Comparison of ENCODE assay signal across 8 mouse cellular contexts in the genomic region with DNA sequence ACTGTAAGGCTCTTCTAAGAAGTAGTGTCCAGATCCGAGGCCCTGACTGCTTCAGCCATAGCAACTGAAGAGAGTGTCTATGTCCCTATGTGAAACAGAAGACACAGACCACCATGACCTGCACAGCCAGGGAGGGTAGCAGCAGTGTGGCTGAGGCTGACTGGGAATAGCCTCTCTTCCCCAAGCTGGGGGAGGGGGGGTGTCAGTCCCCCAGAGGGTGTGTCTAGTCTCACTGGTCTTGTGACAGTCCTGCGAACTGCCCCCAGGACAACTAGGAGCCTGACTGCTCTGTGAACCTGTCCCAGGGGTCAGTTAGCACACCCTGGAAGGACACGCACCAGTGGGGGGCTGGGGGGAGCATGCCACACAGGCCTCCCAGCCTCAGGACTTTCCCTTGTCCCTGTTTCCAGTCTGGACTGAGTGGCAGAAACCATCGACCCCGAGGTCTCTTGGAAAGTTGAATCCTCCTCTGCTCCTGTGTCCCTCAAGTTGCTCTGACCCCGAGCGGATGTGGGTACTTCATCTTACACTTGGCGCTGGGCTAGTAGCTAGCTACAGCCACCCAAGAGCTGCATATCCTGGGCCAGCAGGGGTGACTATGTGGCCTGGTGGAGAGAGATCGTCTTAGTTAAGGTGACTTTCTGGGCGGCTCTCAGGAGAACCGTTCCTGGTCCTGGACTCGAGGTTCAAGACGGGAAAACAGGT. TPM values are rescaled to one million over a fixed set of nuclear protein-coding genes. Genes with fewer than 3 reads are reported as not detected.
DNase-seq lines count a peak whose midpoint lies in the region; ATAC-seq and TF ChIP-seq lines count a peak whose summit lies in the region.

No protein-coding gene starts in this region.

- H3K4me3 ChIP-seq in MEL (ENCODE audit: control insufficient read depth in 1 of 2, insufficient read depth in 1 of 2, low read depth in 2 of 2, low read length in 2 of 2), result peak overlapping the region; percentile 56 to 64
- peak overlapping the region; percentile 60 for H3K4me3 ChIP-seq in heart, adult 2 months
- peak overlapping the region; percentile 68 for H3K4me3 ChIP-seq in thymus, adult 2 months (ENCODE audit: control insufficient read depth, insufficient read depth, low read length)

- ATAC-seq in megakaryocyte, adult 5-6 weeks (ENCODE audit: poor library complexity, severe bottlenecking), result peak; percentile 13

- WGBS in heart, adult 2 months, result 28% methylated on average over 13 of the region's 13 CpGs
- WGBS in thymus, adult 2 months, result 6% methylated on average over 13 of the region's 13 CpGs

- no peak for TF ChIP-seq RAD21 in MEL (IDR thresholded peaks at IDR 0.05; ENCODE audit: low read depth, low read length)

- H3K27me3 ChIP-seq in MEL (ENCODE audit: control insufficient read depth in 1 of 2, insufficient read depth in 2 of 2, low read length in 2 of 2), result no peaks in the 10 kb centered on the region
- no peaks in the 10 kb centered on the region for H3K27me3 ChIP-seq in heart, adult 2 months (ENCODE audit: control insufficient read depth, insufficient read depth, low read length)
- H3K27me3 ChIP-seq in thymus, adult 2 months (ENCODE audit: control insufficient read depth, insufficient read depth, low read length), result no peaks in the 10 kb centered on the region

- peaks cover 0 to 29% of the 10 kb centered on the region in 2 experiments; a peak in 2 of 4 replicates for H3K36me3 ChIP-seq in MEL (ENCODE audit: control insufficient read depth in 1 of 2, insufficient read depth in 2 of 2, low read length in 2 of 2)
- H3K36me3 ChIP-seq in heart, adult 2 months (ENCODE audit: control insufficient read depth, insufficient read depth, low read length), result no peaks in the 10 kb centered on the region
- H3K36me3 ChIP-seq in thymus, adult 2 months (ENCODE audit: control insufficient read depth, insufficient read depth, low read length), result no peaks in the 10 kb centered on the region

- no peak for TF ChIP-seq POLR2A in MEL (IDR thresholded peaks at IDR 0.05; ENCODE audit: control insufficient read depth in 1 of 2, insufficient read depth in 1 of 2, low read depth in 1 of 2, low read length in 2 of 2, poor library complexity in 1 of 2)
- peak; percentile 92 for TF ChIP-seq POLR2A in heart, adult 2 months (IDR thresholded peaks at IDR 0.05; ENCODE audit: insufficient read depth, low read depth, low read length)
- no peak for TF ChIP-seq POLR2A in thymus, adult 2 months (IDR thresholded peaks at IDR 0.05; ENCODE audit: control insufficient read depth, extremely low read depth, insufficient read depth, low read length, poor library complexity)

- peaks cover 6% of the 10 kb centered on the region; the same call in 1 of the 2 replicates for H3K79me2 ChIP-seq in MEL (ENCODE audit: control insufficient read depth, insufficient read depth, low read length, poor library complexity)
- no peaks in the 10 kb centered on the region for H3K79me2 ChIP-seq in heart, adult 2 months (replicated peaks; ENCODE audit: control insufficient read depth, insufficient read depth, low read length)

- DNase-seq in A20 (ENCODE audit: low read depth, low spot score) (peak; percentile 51), MEL (ENCODE audit: low read depth, low spot score) (peak; percentile 79)
- peak; percentile 70 to 78 for DNase-seq in heart, adult 2 months
- DNase-seq in kidney, adult 11 months, result peak; percentile 66
- DNase-seq in thymus, adult 2 months, result peak; percentile 51
- no peak for DNase-seq in cerebellum, adult 9-10 months
- no peak for DNase-seq in testis, postnatal 14 days (ENCODE audit: low spot score)

- no peaks in the 10 kb centered on the region for H3K9me3 ChIP-seq in MEL (replicated peaks; ENCODE audit: insufficient read depth, low read length)

- peaks cover 22 to 43% of the 10 kb centered on the region in 2 experiments for H3K4me1 ChIP-seq in MEL (ENCODE audit: control insufficient read depth in 1 of 2, insufficient read depth in 2 of 2, low read length in 2 of 2)
- H3K4me1 ChIP-seq in heart, adult 2 months (ENCODE audit: control insufficient read depth, insufficient read depth, low read length), result peaks cover 14% of the 10 kb centered on the region
- peaks cover 43% of the 10 kb centered on the region for H3K4me1 ChIP-seq in thymus, adult 2 months (replicated peaks; ENCODE audit: control insufficient read depth, insufficient read depth, low read length)

- peak overlapping the region; percentile 61 for H3K27ac ChIP-seq in MEL (ENCODE audit: control insufficient read depth, low read depth, low read length)
- H3K27ac ChIP-seq in heart, adult 2 months, result peak overlapping the region; percentile 97
- peak overlapping the region; percentile 71 for H3K27ac ChIP-seq in thymus, adult 2 months (ENCODE audit: control insufficient read depth, insufficient read depth, low read length)

- no peak for TF ChIP-seq EP300 in MEL (IDR thresholded peaks at IDR 0.05; ENCODE audit: low read depth in 1 of 2, low read length in 2 of 2)
- peak; percentile 70 for TF ChIP-seq EP300 in heart, adult 2 months (IDR thresholded peaks at IDR 0.05; ENCODE audit: insufficient read depth, low read depth, low read length)

- TF ChIP-seq CTCF in MEL (IDR thresholded peaks at IDR 0.05 in 2 of 3, conservative IDR thresholded peaks at IDR 0.05 in 1 of 3; ENCODE audit: control insufficient read depth in 1 of 3, insufficient read depth in 1 of 3, low read depth in 2 of 3, low read length in 3 of 3, poor library complexity in 1 of 3, severe bottlenecking in 1 of 3), result no peak
- no peak for TF ChIP-seq CTCF in heart, adult 2 months (IDR thresholded peaks at IDR 0.05)
- 0 out of 2 replicates have a peak, but pooled peaks have one; percentile 17 for TF ChIP-seq CTCF in thymus, adult 2 months (IDR thresholded peaks at IDR 0.05; ENCODE audit: borderline replicate concordance, control insufficient read depth, extremely low read depth, insufficient read depth, low read length, poor library complexity)

- peak overlapping the region; percentile 73 for H3K9ac ChIP-seq in MEL (ENCODE audit: control insufficient read depth, low read depth, low read length, poor library complexity, severe bottlenecking)
- peak overlapping the region; percentile 80 for H3K9ac ChIP-seq in heart, adult 2 months (ENCODE audit: low read depth, low read length)

- intact Hi-C loops in heart, adult 2 months (cut with DNase I), result loop anchor here (5.0 kb wide), 1 partner anchor 127 kb away; no protein-coding TSS in a partner anchor

TF ChIP-seq in MEL, 35 proteins besides CTCF, POLR2A, EP300 and RAD21:
- TF ChIP-seq ZNF384 (IDR thresholded peaks at IDR 0.05; ENCODE audit: low read depth, low read length) (no peak), POLR2AphosphoS2 (IDR thresholded peaks at IDR 0.05; ENCODE audit: low read length) (no peak), GATA1 (IDR thresholded peaks at IDR 0.05; ENCODE audit: low read depth, low read length) (peak; percentile 76; the same call in 1 of the 2 replicates), MAFK (IDR thresholded peaks at IDR 0.05; ENCODE audit: borderline replicate concordance, low read depth, low read length) (no peak), BHLHE40 (IDR thresholded peaks at IDR 0.05; ENCODE audit: borderline replicate concordance, low read depth, low read length) (no peak), TBP (IDR thresholded peaks at IDR 0.05; ENCODE audit: low read depth, low read length) (no peak)
TF ChIP-seq in MEL: peak in this region for 1.

RNA-seq across cellular contexts. Expression of a gene that starts 0.7 kb away (rescaled TPM):
- 36.0 and 58.2 TPM in 2 replicates for total RNA-seq in MEL (2012; rRNA removed)
- polyA plus RNA-seq in MEL (2012; ENCODE audit: insufficient read depth in 1 of 2, insufficient read length in 2 of 2, low read depth in 1 of 2, low replicate concordance in 2 of 2, missing spikeins in 1 of 2), result 10 to 100 TPM in 1 of 2 experiments, not detected in 1; 63.9 TPM
- 100 to 1,000 TPM; 150 to 173 TPM for total RNA-seq in heart, adult 2 months (2021)
- 85.2 and 98.2 TPM in 2 replicates for polyA plus RNA-seq in heart, adult 2 months (2012; rRNA removed)
- 73.5 and 82.1 TPM in 2 replicates for total RNA-seq in megakaryocyte, adult 5-6 weeks (2015)
- total RNA-seq in megakaryocyte, adult 5-6 weeks (2017), result 72.3 and 74.9 TPM in 2 replicates
- 10.9 and 14.2 TPM in 2 replicates for polyA plus RNA-seq in thymus, adult 2 months (2012; rRNA removed)

RNA-seq across cellular contexts. Expression of a gene that starts 25.3 kb away (rescaled TPM):
- 591 and 659 TPM in 2 replicates for total RNA-seq in MEL (2012; rRNA removed)
- 100 to 1,000 TPM in 1 of 2 experiments, not detected in 1; 531 TPM for polyA plus RNA-seq in MEL (2012; ENCODE audit: insufficient read depth in 1 of 2, insufficient read length in 2 of 2, low read depth in 1 of 2, low replicate concordance in 2 of 2, missing spikeins in 1 of 2)
- total RNA-seq in heart, adult 2 months (2021), result 10 to 100 TPM; 32.0 to 38.7 TPM
- polyA plus RNA-seq in heart, adult 2 months (2012; rRNA removed), result 38.4 and 39.4 TPM in 2 replicates
- total RNA-seq in megakaryocyte, adult 5-6 weeks (2015), result 116 and 130 TPM in 2 replicates
- 122 and 162 TPM in 2 replicates for total RNA-seq in megakaryocyte, adult 5-6 weeks (2017)
- 131 and 134 TPM in 2 replicates for polyA plus RNA-seq in thymus, adult 2 months (2012; rRNA removed)

RNA-seq across cellular contexts. Expression of a gene that starts 30.5 kb away (rescaled TPM):
- 23.2 and 26.1 TPM in 2 replicates for total RNA-seq in MEL (2012; rRNA removed)
- polyA plus RNA-seq in MEL (2012; ENCODE audit: insufficient read depth in 1 of 2, insufficient read length in 2 of 2, low read depth in 1 of 2, low replicate concordance in 2 of 2, missing spikeins in 1 of 2), result 100 to 1,000 TPM in 1 of 2 experiments, 10 to 100 TPM in 1; 55.7 to 122 TPM
- 10 to 100 TPM; 15.0 to 17.3 TPM for total RNA-seq in heart, adult 2 months (2021)
- polyA plus RNA-seq in heart, adult 2 months (2012; rRNA removed), result 11.7 and 12.7 TPM in 2 replicates
- total RNA-seq in megakaryocyte, adult 5-6 weeks (2015), result 28.0 and 34.3 TPM in 2 replicates
- 9.9 and 13.3 TPM in 2 replicates for total RNA-seq in megakaryocyte, adult 5-6 weeks (2017)
- 26.3 and 26.8 TPM in 2 replicates for polyA plus RNA-seq in thymus, adult 2 months (2012; rRNA removed)

RNA-seq across cellular contexts. Expression of a gene that starts 55.6 kb away (rescaled TPM):
- 289 and 322 TPM in 2 replicates for total RNA-seq in MEL (2012; rRNA removed)
- polyA plus RNA-seq in MEL (2012; ENCODE audit: insufficient read depth in 1 of 2, insufficient read length in 2 of 2, low read depth in 1 of 2, low replicate concordance in 2 of 2, missing spikeins in 1 of 2), result 100 to 1,000 TPM; 764 to 827 TPM
- 100 to 1,000 TPM; 189 to 207 TPM for total RNA-seq in heart, adult 2 months (2021)
- polyA plus RNA-seq in heart, adult 2 months (2012; rRNA removed), result 148 and 149 TPM in 2 replicates
- 112 and 121 TPM in 2 replicates for total RNA-seq in megakaryocyte, adult 5-6 weeks (2015)
- 112 and 118 TPM in 2 replicates for total RNA-seq in megakaryocyte, adult 5-6 weeks (2017)
- polyA plus RNA-seq in thymus, adult 2 months (2012; rRNA removed), result 220 and 229 TPM in 2 replicates

RNA-seq across cellular contexts. Expression of a gene that starts 59.5 kb away (rescaled TPM):
- total RNA-seq in MEL (2012; rRNA removed), result 4.5 and 7.6 TPM in 2 replicates
- 10 to 100 TPM in 1 of 2 experiments, not detected in 1; 11.4 TPM for polyA plus RNA-seq in MEL (2012; ENCODE audit: insufficient read depth in 1 of 2, insufficient read length in 2 of 2, low read depth in 1 of 2, low replicate concordance in 2 of 2, missing spikeins in 1 of 2)
- 1 to 10 TPM; 4.4 to 5.9 TPM for total RNA-seq in heart, adult 2 months (2021)
- polyA plus RNA-seq in heart, adult 2 months (2012; rRNA removed), result 9.5 and 13.6 TPM in 2 replicates
- 6.4 and 9.0 TPM in 2 replicates for total RNA-seq in megakaryocyte, adult 5-6 weeks (2015)
- 3.9 and 4.7 TPM in 2 replicates for total RNA-seq in megakaryocyte, adult 5-6 weeks (2017)
- polyA plus RNA-seq in thymus, adult 2 months (2012; rRNA removed), result 15.9 and 17.8 TPM in 2 replicates

Comparison
In these comparisons a context has a peak if more than half of its experiments do, and no peak if none do; other contexts are left out.
1. DNase-seq: peak in A20 (single experiment), MEL (single experiment), heart, adult 2 months (2 of 2), kidney, adult 11 months (single experiment) and thymus, adult 2 months (single experiment); none in cerebellum, adult 9-10 months (single experiment) and testis, postnatal 14 days (single experiment).
2. Peak in every context shown above with its lines, with median percentiles within 50 percentile points of each other: H3K27ac ChIP-seq and H3K4me3 ChIP-seq.